Mouse (Mus musculus) MEL-GATA-1-ER (cell line): Measurements from ENCODE around the gene Ankrd33b.

ENCODE experiments used
- DNase-seq: peaks from one replicate; pipeline ENCODE4 v3.0.0-alpha.2; 2012; ENCODE audit warnings: low read depth; ENCODE audit errors: extremely low read depth

The Ankrd33b gene

DNA sequence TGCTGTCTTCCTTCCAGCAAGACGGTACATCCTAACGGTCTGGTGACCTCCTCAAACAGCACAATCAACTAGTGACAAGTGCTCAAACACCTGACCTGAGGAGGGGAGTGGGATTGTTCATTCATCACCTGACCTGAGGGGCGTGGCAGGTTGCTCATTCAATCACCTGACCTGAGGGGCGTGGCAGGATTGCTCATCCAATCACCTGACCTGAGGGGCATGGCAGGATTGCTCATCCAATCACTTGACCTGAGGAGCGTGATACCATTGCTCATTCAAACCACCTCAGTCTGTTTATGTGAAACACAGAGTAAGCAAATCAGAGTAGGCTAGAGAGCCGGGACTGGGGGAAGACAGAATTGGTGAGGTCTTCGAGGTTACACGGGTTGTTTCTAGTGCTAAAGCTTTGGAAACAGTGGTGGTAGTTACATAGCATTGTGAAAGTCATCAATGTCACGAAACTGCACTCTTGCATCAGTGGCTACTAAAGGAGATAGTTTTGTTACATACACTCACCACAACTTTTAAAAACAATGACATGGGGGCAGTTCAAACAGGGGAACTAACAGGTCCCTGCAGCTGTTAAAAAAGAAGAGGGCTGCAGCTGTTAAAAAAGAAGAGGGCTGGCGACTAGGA lies 28.8 kb downstream of the Ankrd33b start:
- DNase-seq, result no peak

DNA sequence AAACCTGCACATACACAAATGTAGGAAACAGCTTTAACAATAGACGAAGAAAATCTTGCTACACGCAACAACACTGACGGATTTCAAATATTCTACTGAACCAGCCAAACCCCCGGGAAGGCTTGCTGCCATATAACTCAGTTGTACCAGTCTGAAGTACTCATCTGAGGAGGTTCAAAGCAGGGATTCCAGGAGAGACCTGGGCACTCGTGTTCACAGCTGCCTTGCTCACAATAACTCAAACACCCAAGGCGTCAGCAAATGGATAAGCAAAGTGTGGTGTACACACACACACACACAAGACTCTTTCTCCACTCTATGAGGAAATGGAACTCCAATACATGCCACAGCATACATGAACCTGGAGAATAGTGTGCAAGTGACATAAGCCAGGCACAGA lies 29.5 kb downstream of the Ankrd33b start:
- DNase-seq, result no peak

DNA sequence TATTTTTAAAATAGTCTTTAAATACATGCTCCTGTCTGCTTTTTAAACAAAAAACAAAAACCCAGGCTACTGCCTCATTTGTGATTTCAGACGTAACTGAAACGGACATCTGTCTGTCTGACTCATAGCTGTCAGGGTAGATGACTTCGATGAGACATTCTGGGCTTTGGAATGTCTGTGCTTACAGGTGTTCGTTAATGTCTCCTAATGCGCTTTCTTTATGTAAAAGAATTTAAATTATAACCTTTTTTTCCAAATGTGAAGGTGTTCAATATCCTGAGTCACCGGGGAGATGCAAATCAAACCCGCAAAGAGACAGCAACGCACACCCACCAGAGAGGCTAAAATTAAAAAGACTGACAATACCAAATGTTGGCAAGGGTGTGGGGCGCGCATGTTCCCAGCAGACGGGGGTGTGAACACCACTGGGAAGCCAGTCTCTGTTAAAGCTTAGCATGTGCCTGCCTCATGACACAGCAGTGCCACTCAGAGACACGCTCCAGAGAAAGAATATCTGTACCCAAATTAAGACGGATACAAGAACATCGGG lies 30.3 kb downstream of the Ankrd33b start:
- no peak for DNase-seq

DNA sequence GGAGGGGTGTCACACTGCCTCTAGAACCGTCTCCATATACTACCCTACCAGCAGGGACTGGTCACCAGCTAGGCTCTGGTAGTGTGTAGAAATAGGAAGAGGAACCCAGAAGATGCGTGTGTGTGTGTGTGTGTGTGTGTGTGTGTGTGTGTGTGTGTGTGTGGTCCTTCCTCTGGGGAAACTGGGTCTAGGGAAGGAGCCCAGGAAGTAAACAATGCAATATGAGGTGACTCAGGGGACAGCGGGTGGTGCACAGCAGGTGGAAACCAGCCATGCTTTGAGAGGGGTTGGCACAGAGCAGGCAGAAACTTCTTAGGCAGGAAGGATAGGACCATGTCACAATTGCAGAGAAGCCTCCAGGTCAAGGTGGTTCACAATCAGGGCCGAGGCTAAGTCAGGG lies 30.8 kb downstream of the Ankrd33b start:
- DNase-seq, result peak; percentile 21

DNA sequence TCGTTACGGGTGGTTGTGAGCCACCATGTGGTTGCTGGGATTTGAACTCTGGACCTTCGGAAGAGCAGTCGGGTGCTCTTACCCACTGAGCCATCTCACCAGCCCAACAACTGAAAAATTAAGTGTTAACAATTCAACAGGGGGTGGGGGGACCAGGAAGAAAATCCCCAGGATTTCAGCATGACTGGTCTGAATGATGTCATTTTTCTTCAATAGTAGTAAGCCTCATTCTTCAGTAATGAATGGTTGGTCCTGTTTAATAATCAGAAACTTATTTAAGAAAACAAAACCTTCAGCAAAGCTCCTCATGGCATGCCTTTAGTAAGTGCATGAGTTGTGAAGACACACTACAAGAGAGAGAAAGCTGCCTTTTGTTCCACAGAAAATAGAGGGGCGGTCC lies 32.7 kb downstream of the Ankrd33b start:
- no peak for DNase-seq

DNA sequence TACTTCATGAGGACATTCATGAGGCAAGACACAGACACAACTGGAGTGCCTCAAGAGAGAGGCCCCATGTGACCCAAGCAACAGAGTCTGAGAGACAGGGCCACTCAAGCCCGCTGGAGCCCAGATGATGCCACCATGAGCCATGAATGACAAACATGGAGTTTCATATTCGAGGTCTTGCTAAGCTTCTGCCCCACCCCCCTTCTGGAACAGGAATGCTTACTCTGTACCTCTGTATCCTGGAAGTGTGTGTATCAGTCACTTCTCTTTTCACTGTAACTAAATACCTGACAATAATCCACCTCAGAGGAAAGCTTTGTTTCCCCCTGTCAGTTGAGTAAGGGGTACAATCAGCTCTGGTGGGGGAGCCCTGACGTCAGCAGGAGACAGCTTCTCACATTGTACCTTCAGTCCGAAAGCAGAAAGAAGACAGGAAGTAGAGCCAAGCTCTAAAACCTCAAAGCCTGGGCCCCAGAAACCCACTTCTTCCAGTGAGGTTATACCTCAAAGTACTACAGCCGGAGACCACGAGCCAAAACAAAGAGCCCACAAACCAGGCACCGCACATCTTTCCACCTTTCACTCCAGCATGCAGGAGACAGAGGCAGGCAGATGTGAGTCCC lies 34.9 kb downstream of the Ankrd33b start:
- no peak for DNase-seq

DNA sequence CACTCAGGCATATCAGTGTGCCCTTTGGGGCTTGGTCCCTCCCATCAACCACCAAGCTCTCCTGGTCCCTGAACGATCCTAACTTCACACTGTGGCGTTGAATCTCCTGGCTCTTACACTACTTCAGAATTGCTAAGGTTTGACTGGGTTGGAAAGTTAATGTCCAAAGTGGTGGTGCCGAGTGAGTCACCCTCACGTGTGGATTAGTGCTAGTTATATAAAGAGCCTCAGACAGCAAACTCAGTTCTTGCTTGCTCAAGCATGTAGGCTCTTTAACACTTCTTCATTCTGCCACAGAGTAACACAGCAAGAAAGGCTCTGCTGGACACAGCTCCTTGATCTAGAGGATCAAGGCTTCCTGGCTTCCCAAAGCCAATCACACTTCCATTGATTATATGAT lies 35.8 kb downstream of the Ankrd33b start:
- no peak for DNase-seq

DNA sequence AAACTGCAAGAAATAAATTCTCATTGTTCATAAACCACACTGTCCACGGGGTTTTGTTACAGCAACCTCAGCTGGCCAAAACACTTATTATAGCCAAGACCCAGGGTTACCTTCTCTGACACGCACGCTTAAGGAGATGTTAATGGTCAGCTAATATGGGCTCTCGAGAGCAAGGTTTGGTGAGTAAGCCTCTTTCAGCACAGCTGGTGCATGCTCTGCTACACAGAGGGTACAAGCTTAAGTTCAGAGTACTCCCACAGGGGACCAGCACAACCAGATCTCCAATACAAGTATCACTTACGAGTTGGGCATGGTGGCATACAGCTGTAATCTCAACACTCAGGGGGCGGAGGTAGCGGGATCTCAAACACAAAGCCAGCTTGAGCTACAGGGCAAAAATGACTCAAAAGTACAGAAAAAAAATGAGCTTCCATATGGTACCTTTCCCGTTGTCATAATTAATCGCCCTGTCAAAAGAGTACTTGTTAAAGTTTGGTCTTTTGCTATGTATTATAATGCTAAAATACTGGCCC lies 39.4 kb downstream of the Ankrd33b start:
- DNase-seq, result no peak

DNA sequence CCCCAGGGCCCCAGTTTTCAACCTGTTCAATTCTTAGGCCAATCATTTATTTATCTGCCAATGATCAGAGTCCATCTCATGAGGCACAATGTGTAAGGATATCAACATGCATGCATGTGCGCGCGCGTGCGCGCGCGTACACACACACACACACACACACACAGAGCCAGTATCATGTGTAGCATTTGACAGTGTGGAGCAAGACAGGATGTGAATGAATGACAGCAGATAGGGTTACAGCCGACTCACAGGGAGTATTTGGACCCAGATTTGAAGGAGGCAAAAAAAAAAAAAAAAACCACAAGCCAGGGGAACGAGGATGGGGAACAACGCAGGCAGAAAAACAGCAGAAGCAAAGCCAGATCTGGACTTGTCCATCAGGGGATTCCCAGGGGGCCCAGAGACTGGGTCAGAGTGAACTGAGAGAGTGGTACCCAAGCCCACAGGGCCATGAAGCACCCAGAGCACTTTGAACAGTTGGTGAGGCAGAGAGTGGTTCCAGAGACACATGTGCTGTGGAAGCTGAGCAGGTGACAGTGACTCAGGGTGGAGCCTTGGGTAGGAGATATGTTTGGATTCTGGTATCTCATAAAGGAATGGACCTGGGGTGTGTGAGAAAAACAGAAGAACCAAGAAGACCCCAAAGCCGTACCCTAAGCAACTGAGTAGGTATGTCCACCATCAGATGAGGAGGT lies 41.7 kb downstream of the Ankrd33b start:
- no peak for DNase-seq

DNA sequence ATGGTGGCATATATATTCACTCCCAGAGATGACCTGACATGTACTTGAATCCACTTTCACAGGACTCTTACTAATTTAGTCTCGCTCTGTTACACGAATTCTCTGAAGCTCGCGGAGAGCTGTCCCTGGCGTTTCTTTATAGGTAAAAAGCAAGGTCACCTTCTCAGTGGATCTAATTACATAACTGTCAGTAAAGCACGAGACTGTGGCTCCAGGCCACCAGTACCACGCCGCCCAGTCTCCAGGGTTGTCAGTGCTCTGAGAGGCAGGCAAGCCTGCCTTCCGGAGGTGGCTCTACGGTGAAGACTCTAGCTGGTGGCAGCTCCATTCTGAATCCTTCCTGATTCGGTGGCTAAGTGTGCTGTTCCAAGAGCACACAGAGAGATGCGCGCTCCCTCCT lies 43.0 kb downstream of the Ankrd33b start:
- DNase-seq, result no peak

DNA sequence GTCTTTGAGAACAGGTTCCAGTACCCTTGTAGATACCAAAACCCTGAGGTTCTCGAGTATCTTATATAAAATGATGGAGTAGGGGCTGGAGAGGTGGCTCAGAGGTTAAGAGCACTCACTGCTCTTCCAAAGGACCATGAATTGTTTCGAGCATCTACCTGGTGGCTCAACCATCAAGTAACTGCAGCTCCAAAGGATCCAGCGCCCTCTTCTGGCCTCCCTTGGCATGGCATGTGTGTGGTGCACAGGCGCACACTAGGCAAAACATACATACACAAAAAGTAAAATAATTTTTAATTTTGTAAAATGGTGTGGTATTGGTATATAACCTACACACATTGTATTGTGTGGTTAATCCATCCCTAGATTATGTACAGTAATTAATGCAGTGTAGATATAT lies 43.8 kb downstream of the Ankrd33b start:
- no peak for DNase-seq

DNA sequence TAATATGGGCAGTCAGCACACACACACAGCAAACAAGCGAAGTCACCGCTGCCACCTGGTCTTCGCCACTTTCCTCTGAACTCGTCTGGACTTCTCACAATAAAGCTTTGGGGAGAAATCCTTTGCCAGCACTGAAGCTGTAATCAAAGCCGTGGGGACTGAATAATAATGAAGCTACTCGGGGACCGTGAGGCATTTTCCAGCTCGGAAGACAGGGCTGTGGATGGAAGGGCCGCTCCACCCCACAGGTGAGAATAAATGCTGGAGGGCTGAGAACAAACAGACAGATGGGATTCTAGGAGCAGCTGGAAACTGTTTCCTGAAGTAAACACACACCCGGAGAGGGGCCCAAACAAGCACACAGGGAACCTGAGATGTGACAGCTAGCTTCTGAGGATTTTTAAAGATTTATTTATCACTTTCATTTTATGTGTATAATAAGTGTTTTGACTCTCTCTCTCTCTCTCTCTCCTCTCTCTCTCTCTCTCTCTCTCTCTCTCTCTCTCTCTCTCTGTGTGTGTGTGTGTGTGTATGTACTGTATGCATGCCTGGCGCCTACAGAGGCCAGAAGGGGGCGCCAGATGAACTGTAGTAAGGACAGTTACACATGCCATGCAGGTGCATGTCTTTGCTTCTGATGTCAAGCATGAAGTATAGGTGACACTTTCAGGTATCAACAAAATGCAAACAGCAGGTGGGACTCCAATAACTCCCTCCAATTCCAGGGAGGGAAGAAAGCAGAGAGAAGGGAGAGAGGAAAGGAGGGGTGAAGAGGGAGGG lies 46.7 kb downstream of the Ankrd33b start:
- no peak for DNase-seq

DNA sequence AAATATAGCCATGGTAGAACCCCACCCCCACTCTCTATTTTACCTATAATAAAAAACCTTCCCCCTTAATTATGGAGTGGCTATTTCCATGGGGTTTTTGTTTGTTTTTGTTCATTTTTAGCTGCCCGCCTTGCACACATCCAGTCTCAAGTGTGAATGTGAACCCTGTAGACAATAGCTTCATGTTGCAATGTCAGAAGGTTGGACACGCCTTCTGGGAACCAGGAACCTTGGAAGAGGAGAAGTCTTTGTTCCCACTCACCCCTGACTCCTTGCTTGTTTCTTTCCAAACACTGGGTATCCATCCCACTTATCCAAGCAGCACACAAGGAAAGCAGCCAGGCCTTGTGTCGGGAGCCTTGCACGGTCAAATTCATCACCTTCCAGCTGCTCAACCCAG lies 48.5 kb downstream of the Ankrd33b start:
- no peak for DNase-seq

DNA sequence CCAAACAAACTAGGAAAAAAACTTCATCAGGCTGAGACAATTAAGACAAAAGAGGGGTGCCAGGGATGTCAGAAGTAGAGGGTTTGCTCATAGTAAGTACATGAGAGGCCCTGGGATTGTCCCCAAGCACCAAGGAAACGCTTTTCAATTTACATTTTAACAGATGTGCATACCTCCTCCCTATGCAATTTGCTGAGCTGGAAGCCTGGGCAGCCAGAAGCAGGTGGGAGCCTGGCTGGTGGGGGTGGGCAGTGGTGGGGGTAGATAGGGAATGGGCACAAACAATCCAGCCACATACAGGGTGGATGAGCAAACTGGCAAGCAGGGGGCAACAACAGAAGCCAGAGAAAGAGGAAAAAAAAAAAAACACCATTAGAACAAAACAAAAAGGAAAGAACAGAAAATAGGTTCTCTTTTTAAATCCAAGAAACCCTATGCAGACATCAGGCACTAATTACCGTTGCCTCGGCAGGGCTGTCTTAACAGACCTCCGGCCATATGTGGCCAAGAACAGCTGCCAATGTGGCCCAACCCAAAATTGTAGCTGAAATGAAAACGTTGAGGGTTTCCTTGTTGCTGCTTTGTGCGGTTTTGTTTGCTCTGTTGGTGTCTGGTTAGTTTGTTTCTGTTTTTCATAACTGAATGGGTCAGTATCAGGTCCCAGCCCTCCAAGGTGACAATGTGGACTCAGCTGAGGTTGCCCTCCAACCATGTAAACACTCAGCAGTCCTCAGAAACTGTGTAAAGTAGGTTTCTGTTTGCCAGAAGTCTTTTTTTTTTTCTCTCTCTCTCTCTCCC lies 49.2 kb downstream of the Ankrd33b start:
- no peak for DNase-seq

DNA sequence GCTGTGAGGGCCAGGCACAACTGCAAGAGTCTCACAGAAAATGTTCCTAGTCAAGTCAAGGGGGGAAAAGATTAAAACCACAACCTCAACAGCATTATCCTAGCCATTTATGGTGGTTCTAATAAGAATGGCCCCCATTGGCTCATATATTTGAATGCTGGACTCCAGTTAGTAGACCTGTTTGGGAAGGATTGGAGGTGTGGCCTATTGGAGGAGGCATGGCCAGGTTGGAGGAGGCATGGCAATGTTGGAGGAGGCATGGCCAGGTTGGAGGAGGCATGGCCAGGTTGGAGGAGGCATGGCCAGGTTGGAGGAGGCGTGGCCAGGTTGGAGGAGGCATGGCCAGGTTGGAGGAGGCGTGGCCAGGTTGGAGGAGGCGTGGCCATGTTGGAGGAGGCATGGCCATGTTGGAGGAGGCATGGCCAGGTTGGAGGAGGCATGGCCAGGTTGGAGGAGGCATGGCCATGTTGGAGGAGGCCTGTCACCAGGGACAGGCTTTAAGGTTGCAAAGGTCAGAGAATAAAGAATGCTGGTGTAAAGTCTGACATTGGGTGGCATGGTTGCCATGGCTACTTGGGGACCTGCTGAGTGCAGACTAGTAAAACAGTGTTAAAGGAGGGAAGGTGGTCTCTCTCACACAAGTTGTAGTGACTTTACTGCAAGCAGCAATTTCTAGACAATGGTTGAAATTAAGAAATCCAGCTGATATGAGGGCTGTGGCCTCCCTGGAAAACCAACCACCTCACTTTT lies 50.3 kb downstream of the Ankrd33b start:
- no peak for DNase-seq

DNA sequence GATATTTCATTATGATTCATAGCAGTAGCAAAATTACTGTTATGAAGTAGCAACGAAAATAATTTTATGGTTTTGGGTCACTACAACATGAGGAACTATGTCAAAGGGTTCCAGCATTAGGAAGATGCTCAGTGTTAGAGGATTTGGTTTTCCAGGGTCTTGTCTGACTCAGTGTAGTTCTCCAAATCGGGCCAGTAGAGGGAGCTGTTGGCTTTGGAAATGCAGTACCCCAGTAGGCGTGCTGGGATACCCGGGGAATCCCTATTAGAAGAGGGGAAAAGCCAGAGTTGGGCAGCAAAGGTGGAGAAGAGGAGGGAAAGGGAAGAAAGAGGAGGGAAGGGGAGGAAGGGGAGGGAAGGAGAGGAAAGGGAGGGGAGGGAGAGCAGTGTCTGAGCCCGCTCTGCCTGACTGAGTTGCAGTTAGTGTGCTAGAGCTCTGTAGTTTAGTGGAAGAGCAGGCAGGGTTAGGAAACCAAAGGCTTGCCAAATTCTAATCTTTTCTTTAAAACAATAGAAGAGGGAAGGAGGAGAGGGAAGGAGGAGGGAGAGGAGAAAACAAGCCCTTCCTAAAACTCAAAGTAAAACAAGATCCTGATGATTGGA lies 51.8 kb downstream of the Ankrd33b start:
- DNase-seq, result peak; percentile 63

DNA sequence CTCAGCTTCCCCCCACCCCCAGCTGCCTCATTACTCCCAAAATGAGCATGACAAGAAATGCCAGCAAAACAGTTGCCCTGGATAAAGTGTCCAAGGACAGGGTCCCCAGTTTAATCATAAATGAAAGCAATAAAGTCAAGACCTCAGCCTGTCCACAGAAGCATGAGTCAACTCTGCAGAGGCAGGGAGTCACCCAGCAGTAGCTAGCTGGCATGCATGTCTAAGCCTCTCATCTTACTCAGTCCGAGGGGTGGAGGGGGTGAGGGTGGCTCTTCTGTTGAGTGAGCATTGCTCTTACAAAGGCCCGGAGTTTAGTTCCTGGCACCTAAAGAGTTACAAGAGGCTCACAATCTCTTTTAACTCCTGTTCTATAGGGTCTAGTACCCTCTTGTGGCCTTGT lies 55.5 kb downstream of the Ankrd33b start:
- no peak for DNase-seq

DNA sequence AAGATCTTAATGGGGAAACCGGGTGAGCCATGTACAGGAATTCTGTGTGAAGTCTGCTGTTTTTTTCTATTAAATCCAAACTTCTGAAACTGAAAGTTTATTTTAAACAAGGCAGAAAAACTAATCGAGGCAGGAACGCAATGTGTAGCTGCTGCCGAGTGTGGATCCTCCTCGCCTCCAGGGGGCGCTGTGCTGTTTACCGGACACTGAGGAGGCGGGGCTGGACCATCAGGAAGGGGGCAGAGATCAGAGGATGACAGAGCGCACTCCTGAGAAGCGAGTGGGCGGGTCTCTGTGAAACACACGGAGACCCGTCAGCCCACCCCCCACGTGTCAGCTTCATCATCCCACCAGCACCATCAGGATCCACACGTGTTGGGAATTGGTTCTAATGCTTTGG lies 58.0 kb downstream of the Ankrd33b start:
- DNase-seq, result no peak

DNA sequence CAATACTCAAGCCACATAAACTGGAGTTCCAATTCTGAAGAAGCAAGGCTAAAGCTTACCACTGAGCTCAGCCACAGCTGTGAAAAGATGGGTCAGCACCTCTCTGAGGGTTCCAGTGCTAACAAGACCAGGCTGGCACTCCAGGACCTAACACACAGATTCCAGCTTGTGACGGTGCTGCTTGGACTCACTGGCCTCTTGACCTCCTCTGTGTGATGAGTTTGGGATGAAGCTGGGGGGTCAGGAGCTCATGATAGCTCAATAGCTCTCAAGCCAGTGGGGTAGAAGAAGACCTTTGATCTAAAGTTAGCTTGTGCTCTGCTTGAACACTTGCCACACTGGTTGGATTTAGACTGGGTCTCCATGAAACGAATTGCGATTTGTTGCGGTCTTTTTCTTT lies 60.8 kb downstream of the Ankrd33b start:
- no peak for DNase-seq

DNA sequence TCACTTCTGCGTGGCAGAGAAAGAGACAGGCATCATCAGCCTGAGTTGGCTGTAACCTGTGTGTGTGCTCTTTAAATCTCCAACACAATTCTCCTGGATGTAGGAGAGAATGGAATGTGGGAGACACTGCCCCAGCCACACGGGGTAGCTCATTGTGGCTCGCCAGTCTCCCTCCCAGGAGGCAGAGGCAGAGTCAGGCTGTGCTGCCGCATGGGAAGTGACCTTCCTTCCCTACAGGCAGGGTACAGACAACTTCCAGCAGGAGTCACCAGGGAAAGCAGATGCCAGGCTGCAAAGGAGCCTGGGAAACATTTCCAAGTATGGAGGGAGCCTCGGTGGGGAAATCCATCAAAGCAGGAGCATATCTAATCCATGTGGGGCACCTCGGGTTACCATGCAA lies 62.3 kb downstream of the Ankrd33b start:
- no peak for DNase-seq
